Mouse (Mus musculus): ENCODE measurements around the gene Ubqln4. TPM values are rescaled to one million over a fixed set of nuclear protein-coding genes. Genes with fewer than 3 reads are reported as not detected.
"Not testable (repeated sequence)": the region's sequence is repeated elsewhere in the genome, so short reads cannot be mapped to it uniquely, and the experiment has no call there.

The Ubqln4 gene
- total RNA-seq, 2 experiments from 2014 or later = 113 to 114 TPM

- peak in 1 of 2 experiments; percentile 45 for DNase-seq (ENCODE audit: extremely low spot score in 1 of 2, low spot score in 1 of 2)
These were observed 38.6 kb downstream of the Ubqln4 start for GRCm38 (mm10) chr3:88591950-88592731.

- no peak for DNase-seq (ENCODE audit: extremely low spot score in 1 of 2, low spot score in 1 of 2)
These were observed 39.5 kb downstream of the Ubqln4 start for GRCm38 (mm10) chr3:88592942-88593576.

- no peak for DNase-seq (ENCODE audit: extremely low spot score in 1 of 2, low spot score in 1 of 2)
These were observed 40.5 kb downstream of the Ubqln4 start for GRCm38 (mm10) chr3:88593893-88594580.

DNA sequence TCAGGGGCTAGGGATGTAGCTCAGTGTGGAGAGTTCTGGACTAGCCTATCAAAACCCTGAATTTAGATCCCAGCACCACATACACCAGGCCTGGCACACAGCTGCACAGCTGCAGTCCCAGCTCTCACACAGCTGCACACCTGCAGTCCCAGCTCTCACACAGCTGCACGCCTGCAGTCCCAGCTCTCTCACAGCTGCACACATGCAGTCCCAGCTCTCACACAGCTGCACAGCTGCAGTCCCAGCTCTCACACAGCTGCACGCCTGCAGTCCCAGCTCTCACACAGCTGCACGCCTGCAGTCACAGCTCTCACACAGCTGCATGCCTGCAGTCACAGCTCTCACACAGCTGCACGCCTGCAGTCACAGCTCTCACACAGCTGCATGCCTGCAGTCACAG is 43.0 kb downstream of the Ubqln4 start:
- DNase-seq (ENCODE audit: extremely low spot score in 1 of 2, low spot score in 1 of 2) = not testable (repeated sequence)

DNA sequence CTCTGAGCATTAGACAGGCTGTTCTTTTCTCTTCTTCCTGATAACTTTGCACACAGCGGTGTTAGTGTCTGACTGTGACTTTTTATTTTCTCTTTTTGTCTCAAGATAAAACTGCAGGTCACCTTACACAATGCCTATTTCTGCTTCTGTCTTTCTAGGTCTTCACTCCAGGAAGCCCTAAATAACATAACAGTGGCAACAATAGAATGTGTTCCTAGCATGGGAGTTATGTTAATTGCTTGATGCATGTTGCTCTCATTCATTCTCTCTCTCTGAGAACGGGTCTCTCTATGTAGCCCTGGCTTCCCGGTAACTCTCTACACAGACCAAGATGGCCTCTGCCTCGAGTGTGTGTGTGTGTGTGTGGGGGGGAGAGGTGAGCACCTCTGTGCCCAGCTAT is 48.9 kb downstream of the Ubqln4 start:
- DNase-seq (ENCODE audit: extremely low spot score in 1 of 2, low spot score in 1 of 2) = no peak

GRCm38 (mm10) chr3:88603714-88604161 is 50.2 kb downstream of the Ubqln4 start:
- DNase-seq (ENCODE audit: extremely low spot score in 1 of 2, low spot score in 1 of 2) = peak in 1 of 2 experiments; percentile 63

- no peak for DNase-seq (ENCODE audit: extremely low spot score in 1 of 2, low spot score in 1 of 2)
These were observed 51.3 kb downstream of the Ubqln4 start for GRCm38 (mm10) chr3:88604863-88605262.

DNA sequence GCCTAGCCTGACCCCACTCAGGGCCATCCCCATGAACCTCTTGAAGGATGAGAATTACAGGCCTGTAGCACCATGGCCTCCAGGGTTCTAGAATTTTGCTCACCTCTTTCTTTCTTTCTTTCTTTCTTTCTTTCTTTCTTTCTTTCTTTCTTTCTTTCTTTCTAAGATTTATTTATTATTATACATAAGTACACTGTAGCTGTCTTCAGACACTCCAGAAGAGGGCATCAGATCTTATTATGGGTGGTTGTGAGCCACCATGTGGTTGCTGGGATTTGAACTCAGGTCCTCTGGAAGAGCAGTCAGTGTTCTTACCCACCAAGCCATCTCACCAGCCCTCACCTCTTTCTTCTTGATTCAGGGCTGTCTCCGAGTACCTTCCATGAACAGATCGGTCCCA is 52.1 kb downstream of the Ubqln4 start, which contains the start of gene Arhgef2:
TSS of gene Arhgef2 (plus strand) at position 301 of the 400 bp plus-strand sequence.
- DNase-seq (ENCODE audit: extremely low spot score in 1 of 2, low spot score in 1 of 2) = not testable (repeated sequence)

DNA sequence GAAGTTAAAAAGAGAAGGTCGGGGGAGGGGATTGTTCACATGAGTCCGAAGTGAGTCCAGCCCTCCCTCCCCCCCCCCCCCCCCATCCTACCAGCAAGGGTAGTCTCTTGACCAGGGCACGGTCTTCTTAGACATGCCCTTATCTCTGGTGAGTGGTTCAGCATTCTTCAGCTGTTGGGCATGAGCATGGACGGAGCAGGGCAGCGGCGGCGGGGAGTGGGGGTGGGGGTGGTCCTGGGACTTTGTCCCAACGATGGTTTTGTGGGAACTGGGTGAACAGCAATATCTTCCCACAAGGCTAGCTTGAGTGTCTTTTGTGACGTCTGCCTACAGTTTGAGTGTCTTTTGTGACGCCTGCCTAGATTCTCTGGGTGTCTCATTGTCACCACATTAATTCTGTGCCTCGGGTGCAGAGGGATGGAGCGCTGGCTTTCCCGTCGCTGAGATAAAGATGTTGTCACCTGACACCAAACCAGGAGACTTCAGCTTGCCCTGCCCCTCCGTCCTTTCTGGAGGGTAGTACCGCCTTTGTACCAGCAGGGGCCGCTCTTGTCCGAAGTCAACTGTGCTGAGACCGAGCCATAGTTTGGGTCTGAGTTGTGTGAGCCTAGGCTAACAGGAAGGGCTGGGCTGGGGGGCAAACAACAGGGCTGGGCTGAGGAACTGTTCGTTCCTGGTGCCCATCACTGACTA is 53.7 kb downstream of the Ubqln4 start:
- peak; percentile 87 to 93 for DNase-seq (ENCODE audit: extremely low spot score in 1 of 2, low spot score in 1 of 2)

DNA sequence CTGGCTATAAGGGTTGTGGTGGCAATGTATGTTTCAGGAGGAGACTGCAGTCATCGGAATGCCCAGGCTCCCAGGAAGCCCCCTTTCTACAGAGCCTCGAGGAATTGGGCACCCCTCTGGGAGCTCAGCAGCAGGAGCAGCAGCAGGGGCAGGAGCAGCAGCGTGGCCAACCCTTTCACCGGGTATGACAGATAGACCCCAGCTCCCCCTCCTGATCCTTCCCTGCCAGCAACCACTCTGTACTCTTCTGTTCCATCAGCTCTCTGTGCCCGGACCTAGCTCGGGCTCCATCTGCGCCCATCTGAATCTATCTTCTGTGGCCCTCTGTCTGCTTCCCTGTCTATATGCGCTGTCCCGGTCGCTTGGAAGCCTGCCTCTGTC is 54.2 kb downstream of the Ubqln4 start:
- no peak for DNase-seq (ENCODE audit: extremely low spot score in 1 of 2, low spot score in 1 of 2)

DNA sequence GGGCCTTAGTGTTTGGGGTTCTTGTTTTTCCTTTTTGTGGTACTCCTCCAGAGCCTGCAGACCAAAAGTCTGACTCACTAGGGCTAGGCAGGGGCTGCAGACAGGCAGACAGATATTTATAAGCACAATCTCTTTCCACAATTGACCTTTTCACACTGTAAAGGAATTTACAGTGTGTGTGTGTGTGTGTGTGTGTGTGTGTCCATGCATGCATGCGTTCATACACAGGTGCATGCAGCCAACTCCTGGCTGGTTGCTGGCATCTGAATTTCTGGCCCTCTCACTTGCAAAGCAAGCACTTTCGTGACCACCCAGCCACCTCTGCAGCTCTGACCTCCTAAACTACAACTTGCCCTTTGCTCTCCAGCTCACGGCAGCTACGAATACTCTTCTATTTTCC is 55.5 kb downstream of the Ubqln4 start:
- DNase-seq (ENCODE audit: extremely low spot score in 1 of 2, low spot score in 1 of 2) = no peak

DNA sequence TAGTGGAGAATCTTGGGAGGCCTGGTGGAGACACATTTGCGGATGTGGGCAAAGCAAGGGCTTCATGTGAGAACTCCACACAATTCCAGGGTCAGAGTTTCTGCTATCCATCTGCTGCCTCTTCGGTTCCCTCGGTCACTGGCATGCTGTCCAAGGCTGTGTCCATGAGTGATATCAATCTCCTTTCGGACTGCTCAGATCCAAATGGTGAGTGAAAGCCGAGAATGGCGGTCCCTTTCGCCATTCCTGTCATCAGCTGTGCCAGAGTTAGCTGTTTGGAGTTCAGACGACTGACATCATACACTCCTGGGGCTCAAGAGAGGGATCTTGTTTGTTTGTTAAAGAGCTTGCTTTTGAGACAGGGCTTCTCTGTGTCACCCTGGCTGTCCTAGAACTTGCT is 60.9 kb downstream of the Ubqln4 start:
- no peak for DNase-seq (ENCODE audit: extremely low spot score in 1 of 2, low spot score in 1 of 2)

DNA sequence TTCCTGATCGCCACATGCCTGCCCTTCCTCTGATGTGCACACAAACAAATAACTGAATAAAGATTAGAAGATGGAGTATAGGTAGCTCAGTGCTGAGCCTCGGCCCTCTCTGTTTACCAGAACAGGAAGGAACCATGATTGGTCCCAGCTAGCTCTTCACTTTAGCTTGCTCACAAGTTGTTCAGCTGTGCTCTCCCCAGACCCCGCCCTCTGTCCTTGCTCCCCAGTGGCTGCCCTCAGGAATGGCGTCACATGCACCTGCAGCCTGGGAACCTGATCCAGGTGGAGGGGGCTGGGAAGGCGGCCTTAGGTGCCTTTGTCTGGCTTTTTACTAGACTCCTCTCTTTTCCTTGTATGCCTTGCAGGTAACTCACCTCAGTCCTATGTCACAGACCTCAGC is 61.6 kb downstream of the Ubqln4 start:
- DNase-seq (ENCODE audit: extremely low spot score in 1 of 2, low spot score in 1 of 2) = no peak

DNA sequence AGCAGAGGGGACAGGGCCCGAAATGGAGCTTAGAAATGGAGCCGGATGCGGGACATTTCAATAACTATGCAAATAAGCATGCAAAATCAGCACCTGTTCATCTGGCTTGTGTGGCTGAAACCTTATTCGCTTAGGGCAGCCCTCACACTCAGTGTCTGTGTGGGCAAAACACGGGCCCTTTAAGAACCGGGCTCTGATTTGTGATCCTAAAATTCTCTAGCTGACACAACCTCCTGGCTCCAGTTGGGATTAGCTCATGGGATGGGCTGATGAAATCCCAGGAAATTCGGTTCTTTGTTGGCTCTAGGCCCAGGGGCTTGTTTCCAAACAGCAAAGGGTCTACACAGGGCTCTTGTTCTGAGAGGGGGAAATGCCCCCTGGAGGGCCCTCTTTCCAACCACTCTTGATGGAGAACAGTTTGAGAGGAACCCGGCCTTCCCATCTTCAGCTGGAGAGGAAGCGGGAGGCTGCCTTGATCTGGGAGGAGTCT is 62.4 kb downstream of the Ubqln4 start:
- no peak for DNase-seq (ENCODE audit: extremely low spot score in 1 of 2, low spot score in 1 of 2)

DNA sequence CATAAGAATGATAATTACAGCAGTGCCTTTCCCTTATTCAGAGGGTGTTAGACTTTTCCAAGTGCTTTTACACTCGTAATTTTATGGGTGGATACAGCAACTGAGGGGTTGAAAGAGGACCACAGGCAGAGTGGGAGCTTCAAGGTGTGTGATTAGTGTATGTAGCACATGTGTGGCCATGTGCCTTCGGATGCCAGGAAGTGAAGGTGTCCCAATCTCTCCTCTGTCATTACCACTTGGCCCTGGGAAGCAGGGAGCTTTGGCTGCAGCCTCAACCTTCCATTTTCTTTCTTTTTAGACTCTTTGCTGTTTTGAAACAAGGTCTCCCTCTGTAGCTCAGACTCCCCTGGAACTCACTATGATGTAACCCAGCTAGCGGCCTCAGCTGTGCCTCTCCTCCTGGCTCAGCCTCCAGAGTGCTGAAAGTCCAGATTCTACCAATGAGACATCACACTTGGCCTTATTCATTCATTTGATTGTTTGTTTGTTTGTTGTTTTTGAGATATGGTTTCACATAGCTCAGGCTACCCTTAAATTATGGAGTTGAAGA is 63.5 kb downstream of the Ubqln4 start:
- no peak for DNase-seq (ENCODE audit: extremely low spot score in 1 of 2, low spot score in 1 of 2)

GRCm38 (mm10) chr3:88618074-88618871 is 64.7 kb downstream of the Ubqln4 start:
- no peak for DNase-seq (ENCODE audit: extremely low spot score in 1 of 2, low spot score in 1 of 2)

All from layer of hippocampus, postnatal 25 days (tissue).